Mouse (Mus musculus): ENCODE measurements around the gene Cxcr5. TPM values are rescaled to one million over a fixed set of nuclear protein-coding genes. Genes with fewer than 3 reads are reported as not detected.

Cxcr5 gene
- total RNA-seq, 1 experiment from 2014 or later = 0.56 TPM

- peak; percentile 95 for DNase-seq
Observed at GRCm38 (mm10) chr9:44509487-44510354, 52.0 kb downstream of the Cxcr5 start.

- DNase-seq = peak; percentile 28
Observed at GRCm38 (mm10) chr9:44508721-44509486, 52.8 kb downstream of the Cxcr5 start.

GRCm38 (mm10) chr9:44508124-44508619 is 53.5 kb downstream of the Cxcr5 start:
- DNase-seq = no peak

GRCm38 (mm10) chr9:44507345-44507744 is 54.3 kb downstream of the Cxcr5 start:
- no peak for DNase-seq

GRCm38 (mm10) chr9:44506566-44506965 is 55.1 kb downstream of the Cxcr5 start:
- no peak for DNase-seq

GRCm38 (mm10) chr9:44505824-44506467 is 55.7 kb downstream of the Cxcr5 start:
- no peak for DNase-seq

- DNase-seq = no peak
Observed at GRCm38 (mm10) chr9:44504893-44505823, 56.5 kb downstream of the Cxcr5 start.

- DNase-seq = peak; percentile 87
Observed at GRCm38 (mm10) chr9:44502006-44502405, 59.7 kb downstream of the Cxcr5 start.

GRCm38 (mm10) chr9:44501206-44501879 is 60.3 kb downstream of the Cxcr5 start:
- DNase-seq = no peak

GRCm38 (mm10) chr9:44500638-44501175 is 61.0 kb downstream of the Cxcr5 start:
- no peak for DNase-seq

- DNase-seq = no peak
Observed at GRCm38 (mm10) chr9:44500163-44500533, 61.5 kb downstream of the Cxcr5 start.

- DNase-seq = peak; percentile 65
Observed at GRCm38 (mm10) chr9:44499356-44500162, 62.1 kb downstream of the Cxcr5 start.

- peak; percentile 91 for DNase-seq
Observed at GRCm38 (mm10) chr9:44498421-44499355, 63.0 kb downstream of the Cxcr5 start.

- DNase-seq = peak; percentile 65
Observed at GRCm38 (mm10) chr9:44497624-44498377, 63.9 kb downstream of the Cxcr5 start.

- DNase-seq = peak; percentile 24
Observed at GRCm38 (mm10) chr9:44496803-44497461, 64.7 kb downstream of the Cxcr5 start.

GRCm38 (mm10) chr9:44495810-44496344 is 65.8 kb downstream of the Cxcr5 start:
- DNase-seq = no peak
